Mouse (Mus musculus): Measurements from ENCODE around the gene Fgf7. TPM values are rescaled to one million over a fixed set of nuclear protein-coding genes. Genes with fewer than 3 reads are reported as not detected.

The Fgf7 gene
- polyA plus RNA-seq, 1 experiment from 2014 or later, result 0.18 TPM

DNA sequence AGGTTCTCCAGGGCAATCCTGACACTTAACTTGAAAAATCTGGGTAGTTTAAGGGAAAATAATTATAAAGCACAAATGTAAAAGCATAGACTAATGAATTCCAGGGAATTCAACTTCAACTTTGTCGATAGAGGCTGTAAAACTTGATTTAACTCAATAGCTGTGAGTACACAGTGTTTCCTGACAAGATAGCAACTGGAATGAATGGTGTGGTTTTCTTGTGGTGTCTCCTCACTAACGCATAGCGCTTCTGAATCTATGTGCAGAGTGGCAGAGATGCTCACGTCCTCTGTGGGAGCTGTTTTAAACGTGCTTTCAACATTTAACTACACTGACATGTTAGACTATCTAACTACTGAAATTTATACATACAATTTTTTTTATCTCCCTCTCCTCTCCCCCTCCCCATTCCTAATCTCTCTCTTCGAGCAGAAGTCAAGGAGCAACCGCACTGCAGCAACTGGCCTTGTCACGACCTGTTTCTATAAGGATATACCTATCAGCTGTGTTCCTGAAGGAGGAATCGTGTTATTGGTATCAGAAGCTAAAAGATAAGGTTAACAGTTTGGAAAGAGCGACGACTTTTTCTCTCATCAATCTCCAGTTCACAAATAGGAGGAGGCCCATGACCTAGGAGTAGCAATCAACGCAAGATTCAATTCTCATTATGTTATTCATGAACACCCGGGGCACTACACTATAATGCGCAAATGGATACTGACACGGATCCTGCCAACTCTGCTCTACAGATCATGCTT lies 734 bp downstream of the Fgf7 start:
- ATAC-seq (ENCODE audit: low FRiP score, low TSS enrichment) (no peak), DNase-seq (no peak)
- Histone ChIP-seq H3K27ac (replicated peaks; ENCODE audit: low read depth, low read length) (no peak overlapping the region), H3K36me3 (ENCODE audit: control insufficient read depth, insufficient read depth, low read length) (no peaks in the 10 kb centered on the region), H3K4me1 (ENCODE audit: control insufficient read depth, insufficient read depth, low read length) (no peaks in the 10 kb centered on the region), H3K27me3 (ENCODE audit: control insufficient read depth, insufficient read depth, low read length) (no peaks in the 10 kb centered on the region), H3K4me2 (ENCODE audit: low read length) (no peak overlapping the region), H3K4me3 (replicated peaks; ENCODE audit: low read depth, low read length) (no peak overlapping the region), H3K9me3 (ENCODE audit: control insufficient read depth, low read length) (no peaks in the 10 kb centered on the region), H3K9ac (replicated peaks; ENCODE audit: low read length) (no peak overlapping the region)
- 88% methylated on average over 15 of the region's 15 CpGs for WGBS

DNA sequence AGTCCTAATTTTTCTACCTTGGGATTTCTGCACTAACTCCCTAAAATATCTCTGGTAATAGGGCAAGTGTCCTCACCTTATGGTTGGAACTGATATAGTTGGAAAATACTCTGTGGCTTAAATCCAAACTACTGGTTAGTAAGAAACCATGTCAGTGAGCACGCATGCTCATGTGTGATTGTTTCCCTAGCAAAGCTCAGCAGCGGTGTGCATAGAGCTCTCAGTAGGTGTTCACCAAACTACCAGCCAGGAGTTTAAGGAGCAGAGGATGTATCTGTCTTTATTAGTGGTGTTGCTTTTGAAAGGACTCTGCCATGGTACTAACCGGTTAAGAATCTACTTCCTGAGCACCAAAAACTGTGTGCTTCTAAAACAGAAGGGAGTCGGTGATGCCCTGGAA lies 1.7 kb downstream of the Fgf7 start:
- 95% methylated on average over 4 of the region's 4 CpGs for WGBS
- ATAC-seq (ENCODE audit: low FRiP score, low TSS enrichment) (no peak), DNase-seq (no peak)
- H3K36me3 ChIP-seq (ENCODE audit: control insufficient read depth, insufficient read depth, low read length), result no peaks in the 10 kb centered on the region
- no peak overlapping the region for H3K4me2 ChIP-seq (ENCODE audit: low read length)
- H3K4me3 ChIP-seq (replicated peaks; ENCODE audit: low read depth, low read length), result no peak overlapping the region
- H3K9me3 ChIP-seq (ENCODE audit: control insufficient read depth, low read length), result no peaks in the 10 kb centered on the region
- no peaks in the 10 kb centered on the region for H3K27me3 ChIP-seq (ENCODE audit: control insufficient read depth, insufficient read depth, low read length)
- H3K4me1 ChIP-seq (ENCODE audit: control insufficient read depth, insufficient read depth, low read length), result no peaks in the 10 kb centered on the region
- no peak overlapping the region for H3K27ac ChIP-seq (replicated peaks; ENCODE audit: low read depth, low read length)
- H3K9ac ChIP-seq (replicated peaks; ENCODE audit: low read length), result no peak overlapping the region

DNA sequence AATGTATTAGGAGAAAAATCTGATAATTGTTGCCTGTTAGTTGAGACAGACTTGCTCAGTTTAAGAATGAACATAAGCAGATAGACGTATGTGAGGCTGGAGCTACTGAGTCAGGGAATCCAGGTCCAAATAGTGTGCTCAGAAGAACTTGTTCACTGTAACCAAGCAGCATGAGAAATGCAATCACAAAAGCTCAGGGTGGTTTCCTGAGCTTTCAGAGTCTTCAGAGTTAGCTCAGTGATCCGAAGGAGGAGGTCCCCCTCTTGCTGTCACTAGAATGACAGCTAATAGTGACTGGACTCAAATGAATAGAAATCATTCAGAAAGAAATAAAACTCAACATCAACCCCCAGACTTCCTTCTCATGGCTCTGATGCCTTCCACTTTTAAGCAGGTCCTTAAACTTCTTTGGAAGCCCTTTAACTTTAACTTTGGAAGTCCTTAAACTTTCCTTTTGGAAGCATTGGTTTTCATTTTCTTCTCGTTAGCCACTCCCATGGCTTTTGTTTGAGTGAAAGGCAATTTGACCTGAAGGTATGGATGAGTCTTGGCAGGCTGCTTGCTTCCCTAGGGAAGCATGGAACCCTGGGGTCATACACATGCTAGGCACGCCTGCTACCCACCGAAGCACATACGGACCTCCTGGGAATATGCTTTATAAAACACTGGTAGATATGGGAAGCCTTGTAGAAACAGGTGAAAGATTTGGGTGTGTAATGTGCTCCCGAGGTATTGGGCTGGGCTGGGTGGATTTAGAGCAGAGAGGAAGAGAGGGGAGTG lies 4.0 kb downstream of the Fgf7 start:
- no peak for ATAC-seq (ENCODE audit: low FRiP score, low TSS enrichment)
- WGBS, result 66% methylated on average over 7 of the region's 7 CpGs
- Histone ChIP-seq H3K27ac (replicated peaks; ENCODE audit: low read depth, low read length) (no peak overlapping the region), H3K9ac (replicated peaks; ENCODE audit: low read length) (no peak overlapping the region), H3K4me3 (replicated peaks; ENCODE audit: low read depth, low read length) (no peak overlapping the region), H3K9me3 (ENCODE audit: control insufficient read depth, low read length) (no peaks in the 10 kb centered on the region), H3K27me3 (ENCODE audit: control insufficient read depth, insufficient read depth, low read length) (no peaks in the 10 kb centered on the region), H3K36me3 (ENCODE audit: control insufficient read depth, insufficient read depth, low read length) (no peaks in the 10 kb centered on the region), H3K4me1 (ENCODE audit: control insufficient read depth, insufficient read depth, low read length) (no peaks in the 10 kb centered on the region), H3K4me2 (ENCODE audit: low read length) (no peak overlapping the region)
- no peak for DNase-seq

DNA sequence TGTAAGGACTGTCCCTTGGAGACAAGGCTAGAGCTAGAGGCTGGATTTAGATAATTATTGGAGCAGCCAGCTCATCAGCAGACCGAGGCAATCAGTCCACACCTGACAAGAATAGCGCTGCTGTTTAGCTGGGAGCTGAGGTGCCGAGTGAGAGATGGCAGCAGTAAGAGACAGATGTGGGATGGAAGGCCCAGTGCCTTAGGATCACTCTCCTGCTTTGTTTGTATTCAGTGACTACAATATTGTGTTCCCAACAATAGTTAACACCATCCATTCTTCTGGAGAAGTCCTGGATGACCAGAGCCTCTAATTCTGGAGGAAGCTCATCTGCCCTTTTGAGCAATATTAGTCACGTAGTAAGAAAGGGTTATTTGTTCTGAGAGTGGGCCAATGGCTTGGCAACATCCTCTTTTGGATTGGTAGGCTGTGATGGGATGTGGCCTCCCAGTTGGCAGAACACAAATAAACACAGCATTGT lies 5.0 kb downstream of the Fgf7 start:
- Histone ChIP-seq H3K27ac (replicated peaks; ENCODE audit: low read depth, low read length) (no peak overlapping the region), H3K9ac (replicated peaks; ENCODE audit: low read length) (no peak overlapping the region), H3K4me2 (ENCODE audit: low read length) (no peak overlapping the region), H3K4me1 (ENCODE audit: control insufficient read depth, insufficient read depth, low read length) (no peaks in the 10 kb centered on the region), H3K4me3 (replicated peaks; ENCODE audit: low read depth, low read length) (no peak overlapping the region), H3K9me3 (ENCODE audit: control insufficient read depth, low read length) (no peaks in the 10 kb centered on the region), H3K27me3 (ENCODE audit: control insufficient read depth, insufficient read depth, low read length) (no peaks in the 10 kb centered on the region), H3K36me3 (ENCODE audit: control insufficient read depth, insufficient read depth, low read length) (no peaks in the 10 kb centered on the region)
- ATAC-seq (ENCODE audit: low FRiP score, low TSS enrichment) (no peak), DNase-seq (no peak)
- WGBS, result 81% methylated on average over 4 of the region's 4 CpGs

DNA sequence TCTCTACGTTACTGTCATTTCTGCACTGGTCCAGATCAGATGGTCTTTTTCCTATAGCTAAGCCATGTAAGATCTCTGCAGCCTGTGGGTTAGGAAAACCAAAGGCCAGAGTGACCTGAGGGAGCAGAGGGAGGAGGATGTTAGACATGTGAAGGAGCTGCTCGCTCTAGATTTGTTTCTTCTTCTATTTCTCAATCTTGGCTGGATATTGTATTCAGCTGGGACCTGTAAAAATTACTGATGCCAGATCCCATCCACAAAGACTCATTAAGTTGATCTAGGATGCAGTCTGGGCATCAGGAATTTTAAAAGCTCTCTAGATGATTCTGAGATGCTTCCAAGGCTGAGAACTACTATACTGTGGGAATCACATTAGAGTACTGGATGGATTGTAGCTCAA lies 6.2 kb downstream of the Fgf7 start:
- Histone ChIP-seq H3K27me3 (ENCODE audit: control insufficient read depth, insufficient read depth, low read length) (no peaks in the 10 kb centered on the region), H3K4me3 (replicated peaks; ENCODE audit: low read depth, low read length) (no peak overlapping the region), H3K9ac (replicated peaks; ENCODE audit: low read length) (no peak overlapping the region), H3K9me3 (ENCODE audit: control insufficient read depth, low read length) (no peaks in the 10 kb centered on the region), H3K4me2 (ENCODE audit: low read length) (no peak overlapping the region), H3K4me1 (ENCODE audit: control insufficient read depth, insufficient read depth, low read length) (no peaks in the 10 kb centered on the region), H3K27ac (replicated peaks; ENCODE audit: low read depth, low read length) (no peak overlapping the region), H3K36me3 (ENCODE audit: control insufficient read depth, insufficient read depth, low read length) (no peaks in the 10 kb centered on the region)
- ATAC-seq (ENCODE audit: low FRiP score, low TSS enrichment) (no peak), DNase-seq (no peak)
- WGBS, result 90% methylated on average over 2 of the region's 2 CpGs

DNA sequence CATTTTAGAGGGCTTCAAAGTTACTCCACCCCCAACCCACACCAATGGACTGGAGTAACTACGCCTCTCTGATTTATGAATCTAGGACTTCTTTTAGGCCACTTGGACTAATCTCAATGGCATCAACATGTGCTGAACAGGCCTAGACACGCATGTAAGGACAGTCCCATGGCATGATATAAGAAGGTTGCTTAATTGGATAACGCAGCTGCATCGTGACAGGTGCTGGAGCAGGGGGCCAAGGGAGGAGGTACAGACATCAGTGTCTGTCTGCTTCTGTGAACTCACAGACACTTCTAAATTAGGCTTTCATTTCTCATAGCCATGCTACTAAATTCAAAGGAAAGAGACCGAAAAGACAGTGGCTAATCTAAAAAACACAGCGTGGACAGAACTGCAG lies 6.8 kb downstream of the Fgf7 start:
- DNase-seq, result no peak

DNA sequence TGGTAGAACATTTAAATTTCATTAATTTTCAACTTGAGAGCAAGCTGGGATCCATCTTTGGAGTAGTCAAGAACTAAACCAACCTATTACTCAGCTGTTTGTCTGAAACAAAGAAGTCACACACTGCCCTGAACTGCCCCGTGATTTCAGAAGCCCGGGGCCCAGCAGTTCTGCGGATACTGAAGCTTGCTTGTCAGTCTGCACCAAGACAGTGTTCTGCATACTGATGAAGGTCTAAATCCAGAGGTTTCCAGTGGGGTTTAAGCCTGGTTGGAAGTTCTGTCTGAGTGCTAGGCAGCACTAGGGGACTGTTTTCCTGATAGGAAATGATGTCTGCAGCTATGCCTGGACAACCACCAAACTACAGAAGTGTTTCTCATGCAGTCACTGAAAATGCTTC lies 8.2 kb downstream of the Fgf7 start:
- Histone ChIP-seq H3K4me1 (ENCODE audit: control insufficient read depth, insufficient read depth, low read length) (no peaks in the 10 kb centered on the region), H3K9ac (replicated peaks; ENCODE audit: low read length) (no peak overlapping the region), H3K9me3 (ENCODE audit: control insufficient read depth, low read length) (no peaks in the 10 kb centered on the region), H3K27ac (replicated peaks; ENCODE audit: low read depth, low read length) (no peak overlapping the region), H3K36me3 (ENCODE audit: control insufficient read depth, insufficient read depth, low read length) (no peaks in the 10 kb centered on the region), H3K27me3 (ENCODE audit: control insufficient read depth, insufficient read depth, low read length) (no peaks in the 10 kb centered on the region), H3K4me3 (replicated peaks; ENCODE audit: low read depth, low read length) (no peak overlapping the region), H3K4me2 (ENCODE audit: low read length) (no peak overlapping the region)
- no peak for ATAC-seq (ENCODE audit: low FRiP score, low TSS enrichment)
- WGBS, result 22% methylated on average over 3 of the region's 3 CpGs
- no peak for DNase-seq

More for the DNA sequence above, 6.8 kb downstream of the Fgf7 start:
- Histone ChIP-seq H3K4me1 (ENCODE audit: control insufficient read depth, insufficient read depth, low read length) (no peaks in the 10 kb centered on the region), H3K9me3 (ENCODE audit: control insufficient read depth, low read length) (no peaks in the 10 kb centered on the region), H3K36me3 (ENCODE audit: control insufficient read depth, insufficient read depth, low read length) (no peaks in the 10 kb centered on the region), H3K27me3 (ENCODE audit: control insufficient read depth, insufficient read depth, low read length) (no peaks in the 10 kb centered on the region), H3K27ac (replicated peaks; ENCODE audit: low read depth, low read length) (no peak overlapping the region), H3K4me3 (replicated peaks; ENCODE audit: low read depth, low read length) (no peak overlapping the region), H3K9ac (replicated peaks; ENCODE audit: low read length) (no peak overlapping the region), H3K4me2 (ENCODE audit: low read length) (no peak overlapping the region)
- no peak for ATAC-seq (ENCODE audit: low FRiP score, low TSS enrichment)
- 89% methylated on average over 6 of the region's 6 CpGs for WGBS

DNA sequence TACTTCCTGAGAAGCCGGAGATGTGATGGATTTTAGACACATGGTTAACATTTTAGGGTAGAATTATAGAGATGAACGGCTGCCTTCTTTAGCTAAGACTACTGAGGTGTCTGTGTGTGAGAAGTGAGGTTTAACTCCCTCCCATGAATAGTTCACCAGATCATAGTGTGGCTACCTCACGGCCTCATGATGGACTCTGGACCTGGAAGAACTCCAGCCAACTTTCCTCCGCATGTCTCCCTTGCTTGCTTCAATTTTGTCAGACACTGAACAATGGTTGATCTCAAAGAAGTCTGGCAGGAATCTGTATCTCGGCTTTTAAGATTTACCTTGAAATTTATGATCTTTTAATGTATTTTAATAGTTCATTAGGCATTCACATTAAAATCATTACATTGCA lies 11.2 kb downstream of the Fgf7 start:
- 95% methylated on average over 5 of the region's 5 CpGs for WGBS
- ATAC-seq (ENCODE audit: low FRiP score, low TSS enrichment), result no peak

More for the DNA sequence above, 11.2 kb downstream of the Fgf7 start:
- Histone ChIP-seq H3K27ac (replicated peaks; ENCODE audit: low read depth, low read length) (no peak overlapping the region), H3K36me3 (ENCODE audit: control insufficient read depth, insufficient read depth, low read length) (no peaks in the 10 kb centered on the region), H3K4me1 (ENCODE audit: control insufficient read depth, insufficient read depth, low read length) (no peaks in the 10 kb centered on the region), H3K9me3 (ENCODE audit: control insufficient read depth, low read length) (no peaks in the 10 kb centered on the region), H3K4me3 (replicated peaks; ENCODE audit: low read depth, low read length) (no peak overlapping the region), H3K9ac (replicated peaks; ENCODE audit: low read length) (no peak overlapping the region), H3K27me3 (ENCODE audit: control insufficient read depth, insufficient read depth, low read length) (no peaks in the 10 kb centered on the region), H3K4me2 (ENCODE audit: low read length) (no peak overlapping the region)
- DNase-seq, result no peak

Data from midbrain, embryonic 14.5 days (tissue).